8 mouse cellular contexts compared by ENCODE assay signal in the genomic region with DNA sequence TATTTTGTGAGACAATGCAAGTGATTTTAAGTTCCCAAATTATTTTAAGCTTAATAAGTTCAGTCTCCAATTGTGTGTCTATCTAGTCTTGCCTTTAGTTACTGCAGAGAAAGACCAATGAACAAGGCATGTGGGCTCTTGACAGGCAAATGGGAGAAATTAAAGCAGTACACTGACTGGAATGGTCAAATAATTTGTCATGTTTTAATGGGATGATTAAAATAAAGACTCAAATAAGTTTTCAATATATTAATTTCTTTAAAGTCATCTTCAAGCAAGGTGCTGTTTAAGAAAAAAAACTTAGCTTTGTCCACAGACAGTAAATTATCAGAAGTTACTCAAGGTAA. TPM values are rescaled to one million over a fixed set of nuclear protein-coding genes. Genes with fewer than 3 reads are reported as not detected.
DNase-seq lines count a peak whose midpoint lies in the region; ATAC-seq and TF ChIP-seq lines count a peak whose summit lies in the region.

No protein-coding gene starts in this region.

- no peaks in the 10 kb centered on the region for H3K36me3 ChIP-seq in lung, embryonic 14.5 days (ENCODE audit: insufficient read depth)
- H3K36me3 ChIP-seq in forebrain, embryonic 13.5 days (ENCODE audit: poor library complexity, severe bottlenecking): no peaks in the 10 kb centered on the region
- 0 out of 2 replicates have a peak, but pooled peaks cover 11% of the 10 kb centered on the region for H3K36me3 ChIP-seq in limb, embryonic 15.5 days
- no peaks in the 10 kb centered on the region for H3K36me3 ChIP-seq in stomach, embryonic 14.5 days (ENCODE audit: control insufficient read depth, insufficient read depth, low read length)

- ATAC-seq in lung, embryonic 14.5 days (ENCODE audit: insufficient read depth): no peak
- no peak for ATAC-seq in forebrain, embryonic 13.5 days
- ATAC-seq in limb, embryonic 15.5 days (ENCODE audit: insufficient number of reproducible peaks, low FRiP score, low TSS enrichment, low read depth): no peak
- ATAC-seq in stomach, embryonic 14.5 days (ENCODE audit: insufficient number of reproducible peaks, insufficient read depth, low FRiP score, low read depth): no peak

- peak overlapping the region; percentile 80 for H3K4me2 ChIP-seq in lung, embryonic 14.5 days
- peak overlapping the region; percentile 82 for H3K4me2 ChIP-seq in forebrain, embryonic 13.5 days
- H3K4me2 ChIP-seq in limb, embryonic 15.5 days: no peak overlapping the region
- H3K4me2 ChIP-seq in stomach, embryonic 14.5 days (replicated peaks; ENCODE audit: low read depth, low read length): peak overlapping the region; percentile 72; the same call in 1 of the 2 replicates

- H3K4me1 ChIP-seq in lung, embryonic 14.5 days (ENCODE audit: insufficient read depth): no peaks in the 10 kb centered on the region
- peaks cover 9% of the 10 kb centered on the region; the same call in 1 of the 2 replicates for H3K4me1 ChIP-seq in forebrain, embryonic 13.5 days
- no peaks in the 10 kb centered on the region; the same call in 1 of the 2 replicates for H3K4me1 ChIP-seq in limb, embryonic 15.5 days
- peaks cover 4% of the 10 kb centered on the region; the same call in 1 of the 2 replicates for H3K4me1 ChIP-seq in stomach, embryonic 14.5 days (ENCODE audit: control insufficient read depth, insufficient read depth, low read length)

- DNase-seq in lung, embryonic 14.5 days: no peak
- no peak for DNase-seq in lung, postnatal 4 days
- no peak for DNase-seq in ovary, postnatal 14 days (ENCODE audit: low spot score)
- no peak for DNase-seq in left cerebral cortex, postnatal 14 days (ENCODE audit: low spot score in 2 of 2)
- DNase-seq in embryo, embryonic 10.5 days (ENCODE audit: low spot score): no peak

- H3K27me3 ChIP-seq in lung, embryonic 14.5 days (ENCODE audit: insufficient read depth, low read length): no peaks in the 10 kb centered on the region
- H3K27me3 ChIP-seq in forebrain, embryonic 13.5 days: no peaks in the 10 kb centered on the region
- H3K27me3 ChIP-seq in limb, embryonic 15.5 days: no peaks in the 10 kb centered on the region
- no peaks in the 10 kb centered on the region for H3K27me3 ChIP-seq in stomach, embryonic 14.5 days (ENCODE audit: control insufficient read depth, insufficient read depth, low read length)

- intact Hi-C loops in left cerebral cortex, postnatal 14 days (cut with DNase I): loop anchor here (5.0 kb wide), 2 partner anchors 110 to 125 kb away; a partner anchor contains a TSS

- peak overlapping the region; percentile 100 for H3K9ac ChIP-seq in lung, embryonic 14.5 days
- peak overlapping the region; percentile 99 for H3K9ac ChIP-seq in forebrain, embryonic 13.5 days
- no peak overlapping the region for H3K9ac ChIP-seq in limb, embryonic 15.5 days
- no peak overlapping the region for H3K9ac ChIP-seq in stomach, embryonic 14.5 days (replicated peaks; ENCODE audit: low read depth, low read length)

- H3K27ac ChIP-seq in lung, embryonic 14.5 days (ENCODE audit: low read depth): peak overlapping the region; percentile 100
- peak overlapping the region; percentile 98 for H3K27ac ChIP-seq in forebrain, embryonic 13.5 days
- peak overlapping the region; percentile 98 for H3K27ac ChIP-seq in limb, embryonic 15.5 days
- H3K27ac ChIP-seq in stomach, embryonic 14.5 days (ENCODE audit: low read length): peak overlapping the region; percentile 99

- H3K9me3 ChIP-seq in lung, embryonic 14.5 days (ENCODE audit: low read depth, low read length): no peaks in the 10 kb centered on the region
- no peaks in the 10 kb centered on the region for H3K9me3 ChIP-seq in forebrain, embryonic 13.5 days (replicated peaks)
- no peaks in the 10 kb centered on the region for H3K9me3 ChIP-seq in limb, embryonic 15.5 days
- H3K9me3 ChIP-seq in stomach, embryonic 14.5 days (ENCODE audit: control insufficient read depth, low read depth, low read length): no peaks in the 10 kb centered on the region

- no peak for TF ChIP-seq CTCF in lung, embryonic 14.5 days (IDR thresholded peaks at IDR 0.05; ENCODE audit: low read depth)

- H3K4me3 ChIP-seq in lung, embryonic 14.5 days (ENCODE audit: low read depth, low read length): no peak overlapping the region
- peak overlapping the region; percentile 94; the same call in 1 of the 2 replicates for H3K4me3 ChIP-seq in forebrain, embryonic 13.5 days
- H3K4me3 ChIP-seq in limb, embryonic 15.5 days: no peak overlapping the region
- peak overlapping the region; percentile 97; the same call in 1 of the 2 replicates for H3K4me3 ChIP-seq in stomach, embryonic 14.5 days (ENCODE audit: low read depth, low read length)

RNA-seq across cellular contexts. Expression of a gene that starts 14.5 kb away (rescaled TPM):
- polyA plus RNA-seq in lung, embryonic 14.5 days (2014; fragmentation: Nextera tagmentation; extraction: Ambion mirVana): 7.5 and 8.6 TPM in 2 replicates
- 5.6 and 6.3 TPM in 2 replicates for polyA plus RNA-seq in forebrain, embryonic 13.5 days (2015; fragmentation: Nextera tagmentation; extraction: Ambion mirVana)
- polyA plus RNA-seq in limb, embryonic 15.5 days (2015; fragmentation: Nextera tagmentation; extraction: Ambion mirVana): 5.9 and 6.6 TPM in 2 replicates
- polyA plus RNA-seq in stomach, embryonic 14.5 days (2014; fragmentation: Nextera tagmentation; extraction: Ambion mirVana): 7.6 and 11.2 TPM in 2 replicates
- 1 to 10 TPM; 6.7 to 8.7 TPM for total RNA-seq in left cerebral cortex, postnatal 14 days (2021)

Comparison
In these comparisons a context has a peak if more than half of its experiments do, and no peak if none do; other contexts are left out.
1. H3K4me3 ChIP-seq: peak in forebrain, embryonic 13.5 days (single experiment) and stomach, embryonic 14.5 days (single experiment); none in lung, embryonic 14.5 days (single experiment) and limb, embryonic 15.5 days (single experiment).
2. H3K9ac ChIP-seq: peak in lung, embryonic 14.5 days (single experiment) and forebrain, embryonic 13.5 days (single experiment); none in limb, embryonic 15.5 days (single experiment) and stomach, embryonic 14.5 days (single experiment).
3. Peak in every context shown above with its lines, with median percentiles within 50 percentile points of each other: H3K27ac ChIP-seq.